Mouse (Mus musculus): ENCODE results near the gene Tjp2.

DNA sequence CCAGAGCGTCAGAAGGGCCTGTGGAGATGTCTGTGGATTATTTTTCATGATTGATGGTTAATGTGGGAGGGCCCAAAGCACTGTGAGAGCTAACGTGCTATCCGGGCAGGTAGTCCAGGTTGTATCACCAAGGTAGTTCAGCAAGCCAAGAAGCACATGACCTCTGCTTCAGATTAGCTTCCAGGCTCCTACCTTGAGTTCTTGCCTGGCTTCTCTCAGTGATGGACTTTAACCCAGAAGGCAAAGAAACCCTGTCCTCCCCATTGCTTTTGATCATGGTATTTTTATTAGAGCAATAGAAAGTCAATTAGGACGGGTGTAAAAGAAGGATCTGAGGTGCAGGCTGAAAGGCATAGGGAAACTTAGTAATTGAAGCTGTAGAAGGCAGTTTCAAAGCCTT lies 161.2 kb downstream of the Tjp2 start:
- TF ChIP-seq CTCF (IDR thresholded peaks at IDR 0.05; ENCODE audit: low read depth) (no peak), EP300 (optimal IDR thresholded peaks at IDR 0.05) (no peak)

Data from stomach, postnatal 0 days (tissue).